Mouse (Mus musculus) neural tube, embryonic 11.5 days (tissue): ENCODE results near the gene Arg2. TPM values are rescaled to one million over a fixed set of nuclear protein-coding genes. Genes with fewer than 3 reads are reported as not detected.

ENCODE experiments used
- polyA plus RNA-seq: library from polyadenylated mRNA; unstranded; fragments of >200 nt; fragmentation: Nextera tagmentation; extraction: Ambion mirVana; gene quantifications from 2 replicates; pipeline ENCODE4 v1.2.1, GENCODE M21; 2014

Arg2 gene
- polyA plus RNA-seq, 1 experiment from 2014 or later, result 7.8 TPM

Other genes with a start within 250 kb of the Arg2 start
- 2.2 and 2.8 TPM in 2 replicates for gene Plek2, start 223.8 kb upstream of the Arg2 start, polyA plus RNA-seq
- 10.5 and 11.6 TPM in 2 replicates for gene Tmem229b, start 123.2 kb upstream of the Arg2 start, polyA plus RNA-seq
- 6.2 and 7.4 TPM in 2 replicates for gene Plekhh1, start 101.6 kb upstream of the Arg2 start, polyA plus RNA-seq
- gene Pigh, start 41.1 kb upstream of the Arg2 start, polyA plus RNA-seq, result 25.5 and 26.5 TPM in 2 replicates
- 103 and 105 TPM in 2 replicates for gene Vti1b, start 41.9 kb downstream of the Arg2 start, polyA plus RNA-seq
- 26.1 and 27.3 TPM in 2 replicates for gene Rdh11, start 61.5 kb downstream of the Arg2 start, polyA plus RNA-seq
- gene Rdh12, start 78.1 kb downstream of the Arg2 start, polyA plus RNA-seq, result 0.81 and 1.2 TPM in 2 replicates
- gene Zfyve26, start 165.5 kb downstream of the Arg2 start, polyA plus RNA-seq, result 11.4 and 12.5 TPM in 2 replicates
- gene Rad51b, start 166.5 kb downstream of the Arg2 start, polyA plus RNA-seq, result 4.7 and 5.5 TPM in 2 replicates